Mouse (Mus musculus) adrenal gland, postnatal 36 days (tissue): ENCODE measurements at regions not wholly inside any gene's neighbourhood (a gene's known extent, or its start where the extent isn't known, plus 50 kb on each side); places are given as distances from the start of the nearest gene placed in this dataset.

ENCODE experiments used
- DNase-seq, 2 experiments: peaks; one replicate each; pipeline ENCODE4 v3.0.0; 2021; ENCODE audit warnings: mixed read lengths in 1 of 2

- DNase-seq: no peak
Measured at GRCm38 (mm10) chr16:77444647-77445046, 157.2 kb downstream of the Gm11146 start.

GRCm38 (mm10) chr16:77444006-77444405, 157.9 kb downstream of the Gm11146 start:
- peak in 1 of 2 experiments; percentile 24 for DNase-seq

- DNase-seq: no peak
Measured at GRCm38 (mm10) chr16:77443318-77443717, 158.6 kb downstream of the Gm11146 start.

- no peak for DNase-seq
Measured at GRCm38 (mm10) chr16:77442866-77443265, 159.0 kb downstream of the Gm11146 start.

GRCm38 (mm10) chr16:77431345-77431744, 170.5 kb downstream of the Gm11146 start:
- DNase-seq: no peak

- DNase-seq: no peak
Measured at GRCm38 (mm10) chr16:77422385-77423363, 179.2 kb downstream of the Gm11146 start.

- DNase-seq: no peak
Measured at GRCm38 (mm10) chr16:77421591-77422024, 180.3 kb downstream of the Gm11146 start.

- no peak for DNase-seq
Measured at GRCm38 (mm10) chr16:77421001-77421400, 180.9 kb downstream of the Gm11146 start.

GRCm38 (mm10) chr16:77420136-77420860, 181.6 kb downstream of the Gm11146 start:
- DNase-seq: no peak

- no peak for DNase-seq
Measured at GRCm38 (mm10) chr16:77419116-77419735, 182.7 kb downstream of the Gm11146 start.

- no peak for DNase-seq
Measured at GRCm38 (mm10) chr16:77418486-77418885, 183.4 kb downstream of the Gm11146 start.

GRCm38 (mm10) chr16:77417791-77418190, 184.1 kb downstream of the Gm11146 start:
- peak in 1 of 2 experiments; percentile 12 for DNase-seq

- DNase-seq: no peak
Measured at GRCm38 (mm10) chr16:77414562-77414961, 187.3 kb downstream of the Gm11146 start.

- DNase-seq: no peak
Measured at GRCm38 (mm10) chr16:77409168-77409567, 192.7 kb downstream of the Gm11146 start.

GRCm38 (mm10) chr16:77406999-77407398, 194.9 kb downstream of the Gm11146 start:
- DNase-seq: no peak

- no peak for DNase-seq
Measured at GRCm38 (mm10) chr16:77405859-77406258, 196.0 kb downstream of the Gm11146 start.

- no peak for DNase-seq
Measured at GRCm38 (mm10) chr16:77405181-77405818, 196.6 kb downstream of the Gm11146 start.

GRCm38 (mm10) chr16:77402711-77403280, 199.1 kb downstream of the Gm11146 start:
- peak in 1 of 2 experiments; percentile 13 for DNase-seq

- no peak for DNase-seq
Measured at GRCm38 (mm10) chr16:77401185-77401943, 200.5 kb downstream of the Gm11146 start.

GRCm38 (mm10) chr16:77400276-77400891, 201.5 kb downstream of the Gm11146 start:
- DNase-seq: peak; percentile 56 to 78
